ENCODE assay signal across 8 mouse cellular contexts in the genomic region with DNA sequence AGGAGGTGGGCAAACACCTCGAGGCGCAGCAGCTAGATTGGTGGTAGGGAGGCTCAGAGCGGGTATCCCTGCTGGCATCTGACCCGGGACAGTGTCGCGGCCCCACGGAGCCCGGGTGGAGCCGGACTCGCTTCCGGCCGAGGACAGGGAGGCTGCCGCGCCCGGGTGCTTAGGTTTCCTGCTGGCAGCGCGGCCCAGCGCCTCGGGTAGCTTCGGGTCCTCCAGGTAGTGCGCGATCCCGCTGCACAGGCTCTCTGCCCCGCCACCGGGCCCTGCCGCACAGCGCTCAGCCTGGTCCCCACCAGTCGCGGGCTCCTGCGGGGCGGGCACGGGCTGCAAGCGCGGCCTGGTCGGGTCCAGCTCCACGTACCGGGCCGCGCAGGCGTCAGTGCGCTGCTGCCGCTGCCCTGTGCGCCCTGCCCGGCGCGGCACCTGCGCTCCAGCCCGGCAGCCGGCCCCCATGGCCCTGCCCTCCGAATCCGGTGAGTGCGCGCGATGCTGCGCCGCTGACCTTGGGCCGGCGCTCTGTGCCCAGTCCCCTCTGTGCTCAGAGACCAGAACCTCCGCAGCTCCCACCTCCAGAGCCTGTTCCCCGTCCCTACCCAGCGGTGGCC. TPM values are rescaled to one million over a fixed set of nuclear protein-coding genes. Genes with fewer than 3 reads are reported as not detected.
DNase-seq lines count a peak whose midpoint lies in the region; ATAC-seq and TF ChIP-seq lines count a peak whose summit lies in the region.

No protein-coding gene starts in this region.

- no peak for TF ChIP-seq CTCF in heart, adult 2 months (IDR thresholded peaks at IDR 0.05)
- no peak for TF ChIP-seq CTCF in midbrain, postnatal 0 days (IDR thresholded peaks at IDR 0.05)

- H3K79me2 ChIP-seq in heart, adult 2 months (replicated peaks; ENCODE audit: control insufficient read depth, insufficient read depth, low read length): no peaks in the 10 kb centered on the region

- no peaks in the 10 kb centered on the region for H3K27me3 ChIP-seq in heart, adult 2 months (ENCODE audit: control insufficient read depth, insufficient read depth, low read length)
- H3K27me3 ChIP-seq in liver, embryonic 11.5 days (replicated peaks; ENCODE audit: control insufficient read depth, insufficient read depth, low read length): peaks cover 18% of the 10 kb centered on the region
- H3K27me3 ChIP-seq in midbrain, postnatal 0 days (ENCODE audit: insufficient read depth, low read length): no peaks in the 10 kb centered on the region
- H3K27me3 ChIP-seq in stomach, embryonic 14.5 days (ENCODE audit: control insufficient read depth, insufficient read depth, low read length): no peaks in the 10 kb centered on the region; the same call in 1 of the 2 replicates

- H3K4me2 ChIP-seq in liver, embryonic 11.5 days: peak overlapping the region; percentile 99
- peak overlapping the region; percentile 95 for H3K4me2 ChIP-seq in midbrain, postnatal 0 days (ENCODE audit: low read depth, low read length, poor library complexity, severe bottlenecking)
- H3K4me2 ChIP-seq in stomach, embryonic 14.5 days (replicated peaks; ENCODE audit: low read depth, low read length): peak overlapping the region; percentile 91

- peak overlapping the region; percentile 95 for H3K27ac ChIP-seq in heart, adult 2 months
- H3K27ac ChIP-seq in liver, embryonic 11.5 days (ENCODE audit: low read depth, low read length): no peak overlapping the region
- peak overlapping the region; percentile 73 for H3K27ac ChIP-seq in midbrain, postnatal 0 days (ENCODE audit: low read depth, low read length)
- H3K27ac ChIP-seq in stomach, embryonic 14.5 days (ENCODE audit: low read length): no peak overlapping the region

- DNase-seq in adrenal gland, adult 2 months: peak; percentile 67
- no peak for DNase-seq in adrenal gland, postnatal 4 days (ENCODE audit: low spot score in 2 of 2)
- DNase-seq in embryo, embryonic 9.5 days (ENCODE audit: extremely low spot score): peak; percentile 45
- peak; percentile 78 for DNase-seq in heart, adult 2 months
- DNase-seq in kidney, adult 11 months: peak; percentile 44
- peak; percentile 56 for DNase-seq in liver, embryonic 11.5 days (ENCODE audit: low spot score)
- DNase-seq in midbrain, postnatal 0 days (ENCODE audit: low spot score): no peak

- ATAC-seq in liver, embryonic 11.5 days (replicated peaks; ENCODE audit: low FRiP score): peak; percentile 28
- ATAC-seq in midbrain, postnatal 0 days (ENCODE audit: low FRiP score): peak; percentile 74
- peak; percentile 38 for ATAC-seq in stomach, embryonic 14.5 days (ENCODE audit: insufficient number of reproducible peaks, insufficient read depth, low FRiP score, low read depth)

- intact Hi-C loops in heart, adult 2 months (cut with DNase I): loop anchor here (2.0 kb wide), 1 partner anchor 16 kb away; no protein-coding TSS in a partner anchor

- WGBS in heart, adult 2 months: under 1% methylated on average over 59 of the region's 61 CpGs
- under 1% methylated on average over 61 of the region's 61 CpGs for WGBS in liver, embryonic 11.5 days
- under 1% methylated on average over 55 of the region's 61 CpGs for WGBS in midbrain, postnatal 0 days
- WGBS in stomach, embryonic 14.5 days: 1% methylated on average over 61 of the region's 61 CpGs

- no peak for TF ChIP-seq EP300 in heart, adult 2 months (IDR thresholded peaks at IDR 0.05; ENCODE audit: insufficient read depth, low read depth, low read length)

- H3K4me1 ChIP-seq in heart, adult 2 months (ENCODE audit: control insufficient read depth, insufficient read depth, low read length): peaks cover 21% of the 10 kb centered on the region
- H3K4me1 ChIP-seq in liver, embryonic 11.5 days (replicated peaks; ENCODE audit: control insufficient read depth, insufficient read depth, low read length): peaks cover 45% of the 10 kb centered on the region
- peaks cover 14% of the 10 kb centered on the region; the same call in 1 of the 2 replicates for H3K4me1 ChIP-seq in midbrain, postnatal 0 days (ENCODE audit: insufficient read depth, low read length)
- H3K4me1 ChIP-seq in stomach, embryonic 14.5 days (ENCODE audit: control insufficient read depth, insufficient read depth, low read length): peaks cover 3% of the 10 kb centered on the region; the same call in 1 of the 2 replicates

- peak overlapping the region; percentile 81 for H3K9ac ChIP-seq in heart, adult 2 months (ENCODE audit: low read depth, low read length)
- peak overlapping the region; percentile 77 for H3K9ac ChIP-seq in liver, embryonic 11.5 days (ENCODE audit: low read depth, low read length)
- H3K9ac ChIP-seq in midbrain, postnatal 0 days (replicated peaks; ENCODE audit: low read length, poor library complexity, severe bottlenecking): peak overlapping the region; percentile 87
- H3K9ac ChIP-seq in stomach, embryonic 14.5 days (replicated peaks; ENCODE audit: low read depth, low read length): peak overlapping the region; percentile 68

- no peak for TF ChIP-seq POLR2A in heart, adult 2 months (IDR thresholded peaks at IDR 0.05; ENCODE audit: insufficient read depth, low read depth, low read length)

- H3K9me3 ChIP-seq in liver, embryonic 11.5 days (ENCODE audit: control insufficient read depth, low read length): no peaks in the 10 kb centered on the region
- no peaks in the 10 kb centered on the region for H3K9me3 ChIP-seq in midbrain, postnatal 0 days (ENCODE audit: low read length)
- H3K9me3 ChIP-seq in stomach, embryonic 14.5 days (ENCODE audit: control insufficient read depth, low read depth, low read length): no peaks in the 10 kb centered on the region

- peak overlapping the region; percentile 61 for H3K4me3 ChIP-seq in heart, adult 2 months
- H3K4me3 ChIP-seq in liver, embryonic 11.5 days (ENCODE audit: low read depth, low read length): peak overlapping the region; percentile 69
- peak overlapping the region; percentile 57 for H3K4me3 ChIP-seq in midbrain, postnatal 0 days (ENCODE audit: low read depth, low read length)
- peak overlapping the region; percentile 49 for H3K4me3 ChIP-seq in stomach, embryonic 14.5 days (ENCODE audit: low read depth, low read length)

- peaks cover 4% of the 10 kb centered on the region for H3K36me3 ChIP-seq in heart, adult 2 months (ENCODE audit: control insufficient read depth, insufficient read depth, low read length)
- no peaks in the 10 kb centered on the region for H3K36me3 ChIP-seq in liver, embryonic 11.5 days (ENCODE audit: control insufficient read depth, insufficient read depth, low read length)
- no peaks in the 10 kb centered on the region for H3K36me3 ChIP-seq in midbrain, postnatal 0 days (ENCODE audit: insufficient read depth, low read length)
- no peaks in the 10 kb centered on the region for H3K36me3 ChIP-seq in stomach, embryonic 14.5 days (ENCODE audit: control insufficient read depth, insufficient read depth, low read length)

RNA-seq across cellular contexts. Expression of a gene that starts 0.6 kb away (rescaled TPM):
- 10 to 100 TPM; 15.4 to 26.2 TPM for total RNA-seq in adrenal gland, adult 2 months (2021)
- 15.6 and 16.1 TPM in 2 replicates for polyA plus RNA-seq in adrenal gland, adult 2 months (2012; rRNA removed)
- total RNA-seq in adrenal gland, postnatal 4 days (2021): 10 to 100 TPM; 28.6 to 34.2 TPM
- total RNA-seq in heart, adult 2 months (2021): 10 to 100 TPM; 38.9 to 43.6 TPM
- polyA plus RNA-seq in heart, adult 2 months (2012; rRNA removed): 29.9 and 40.4 TPM in 2 replicates
- 39.5 and 41.1 TPM in 2 replicates for polyA plus RNA-seq in liver, embryonic 11.5 days (2014; fragmentation: Nextera tagmentation; extraction: Ambion mirVana)
- total RNA-seq in midbrain, postnatal 0 days (2014; rRNA removed): 20.6 and 22.7 TPM in 2 replicates
- polyA plus RNA-seq in midbrain, postnatal 0 days (2015; fragmentation: Nextera tagmentation; extraction: Ambion mirVana): 13.2 and 16.2 TPM in 2 replicates
- 2.1 and 2.9 TPM in 2 replicates for polyA plus RNA-seq in stomach, embryonic 14.5 days (2014; fragmentation: Nextera tagmentation; extraction: Ambion mirVana)

Comparison
In these comparisons a context has a peak if more than half of its experiments do, and no peak if none do; other contexts are left out.
1. DNase-seq: peak in adrenal gland, adult 2 months (single experiment), embryo, embryonic 9.5 days (single experiment), heart, adult 2 months (2 of 2), kidney, adult 11 months (single experiment) and liver, embryonic 11.5 days (single experiment); none in adrenal gland, postnatal 4 days (0 of 2) and midbrain, postnatal 0 days (single experiment).
2. H3K27ac ChIP-seq: peak in heart, adult 2 months (single experiment) and midbrain, postnatal 0 days (single experiment); none in liver, embryonic 11.5 days (single experiment) and stomach, embryonic 14.5 days (single experiment).
3. Peak in every context shown above with its lines, with median percentiles within 50 percentile points of each other: H3K4me3 ChIP-seq, H3K9ac ChIP-seq, ATAC-seq and H3K4me2 ChIP-seq.